Mouse (Mus musculus): ENCODE data around the gene Palld. TPM values are rescaled to one million over a fixed set of nuclear protein-coding genes. Genes with fewer than 3 reads are reported as not detected.

The Palld gene
- total RNA-seq, 2 experiments from 2014 or later, result 6.6 to 6.7 TPM

- DNase-seq (ENCODE audit: low spot score in 2 of 2), result no peak
- TF ChIP-seq CTCF (conservative IDR thresholded peaks at IDR 0.05), result no peak
- Histone ChIP-seq H3K27ac (no peak overlapping the region), H3K4me3 (no peak overlapping the region)
Measured at GRCm38 (mm10) chr8:61585746-61586145, 316.7 kb downstream of the Palld start.

- H3K4me3 ChIP-seq, result no peak overlapping the region
- TF ChIP-seq CTCF (conservative IDR thresholded peaks at IDR 0.05), result no peak
Measured at GRCm38 (mm10) chr8:61584714-61585383, 317.6 kb downstream of the Palld start.

GRCm38 (mm10) chr8:61582547-61582946, 319.9 kb downstream of the Palld start:
- no peak for TF ChIP-seq CTCF (conservative IDR thresholded peaks at IDR 0.05)
- DNase-seq (ENCODE audit: low spot score in 2 of 2), result no peak
- Histone ChIP-seq H3K4me3 (no peak overlapping the region), H3K27ac (no peak overlapping the region)

More at GRCm38 (mm10) chr8:61584714-61585383, 317.6 kb downstream of the Palld start:
- DNase-seq (ENCODE audit: low spot score in 2 of 2), result no peak
- H3K27ac ChIP-seq, result no peak overlapping the region

- Histone ChIP-seq H3K27ac (no peak overlapping the region), H3K4me3 (no peak overlapping the region)
- DNase-seq (ENCODE audit: low spot score in 2 of 2), result no peak
- no peak for TF ChIP-seq CTCF (conservative IDR thresholded peaks at IDR 0.05)
Measured at GRCm38 (mm10) chr8:61581259-61581658, 321.2 kb downstream of the Palld start.

- Histone ChIP-seq H3K27ac (no peak overlapping the region), H3K4me3 (no peak overlapping the region)
- TF ChIP-seq CTCF (conservative IDR thresholded peaks at IDR 0.05), result no peak
- DNase-seq (ENCODE audit: low spot score in 2 of 2), result no peak
Measured at GRCm38 (mm10) chr8:61579831-61580230, 322.7 kb downstream of the Palld start.

- no peak for DNase-seq (ENCODE audit: low spot score in 2 of 2)
- no peak overlapping the region for H3K27ac ChIP-seq
- no peak overlapping the region for H3K4me3 ChIP-seq
- no peak for TF ChIP-seq CTCF (conservative IDR thresholded peaks at IDR 0.05)
Measured at GRCm38 (mm10) chr8:61578754-61579153, 323.7 kb downstream of the Palld start.

- H3K4me3 ChIP-seq, result no peak overlapping the region
- no peak overlapping the region for H3K27ac ChIP-seq
- no peak for DNase-seq (ENCODE audit: low spot score in 2 of 2)
- no peak for TF ChIP-seq CTCF (conservative IDR thresholded peaks at IDR 0.05)
Measured at GRCm38 (mm10) chr8:61575096-61575653, 327.3 kb downstream of the Palld start.

- no peak for TF ChIP-seq CTCF (conservative IDR thresholded peaks at IDR 0.05)
- DNase-seq (ENCODE audit: low spot score in 2 of 2), result no peak
- no peak overlapping the region for H3K4me3 ChIP-seq
- no peak overlapping the region for H3K27ac ChIP-seq
Measured at GRCm38 (mm10) chr8:61574526-61574925, 328.0 kb downstream of the Palld start.

GRCm38 (mm10) chr8:61573179-61573937, 329.1 kb downstream of the Palld start:
- no peak for DNase-seq (ENCODE audit: low spot score in 2 of 2)
- no peak for TF ChIP-seq CTCF (conservative IDR thresholded peaks at IDR 0.05)
- no peak overlapping the region for H3K27ac ChIP-seq
- no peak overlapping the region for H3K4me3 ChIP-seq

GRCm38 (mm10) chr8:61572697-61573096, 329.8 kb downstream of the Palld start:
- H3K4me3 ChIP-seq, result no peak overlapping the region
- H3K27ac ChIP-seq, result no peak overlapping the region
- no peak for TF ChIP-seq CTCF (conservative IDR thresholded peaks at IDR 0.05)
- no peak for DNase-seq (ENCODE audit: low spot score in 2 of 2)

- no peak for DNase-seq (ENCODE audit: low spot score in 2 of 2)
- no peak overlapping the region for H3K4me3 ChIP-seq
- no peak overlapping the region for H3K27ac ChIP-seq
- TF ChIP-seq CTCF (conservative IDR thresholded peaks at IDR 0.05), result no peak
Measured at GRCm38 (mm10) chr8:61570637-61571036, 331.9 kb downstream of the Palld start.

- no peak overlapping the region for H3K4me3 ChIP-seq
- TF ChIP-seq CTCF (conservative IDR thresholded peaks at IDR 0.05), result no peak
- peak overlapping the region; percentile 66 for H3K27ac ChIP-seq
- peak; percentile 16 to 29 for DNase-seq (ENCODE audit: low spot score in 2 of 2)
Measured at GRCm38 (mm10) chr8:61569721-61570120, 332.8 kb downstream of the Palld start.

- DNase-seq (ENCODE audit: low spot score in 2 of 2), result no peak
- Histone ChIP-seq H3K27ac (0 out of 2 replicates have a peak overlapping the region, but pooled peaks have one; percentile 66), H3K4me3 (no peak overlapping the region)
- TF ChIP-seq CTCF (conservative IDR thresholded peaks at IDR 0.05), result no peak
Measured at GRCm38 (mm10) chr8:61569211-61569610, 333.3 kb downstream of the Palld start.

Data from layer of hippocampus, adult 2 months (tissue).